Mouse (Mus musculus) kidney, embryonic 16.5 days (tissue): Measurements from ENCODE around the gene Vmn2r51. TPM values are rescaled to one million over a fixed set of nuclear protein-coding genes. Genes with fewer than 3 reads are reported as not detected.
"Not testable (repeated sequence)": the region's sequence is repeated elsewhere in the genome, so short reads cannot be mapped to it uniquely, and the experiment has no call there.

Experiments
- ATAC-seq: fragments of 200-750 bp; cut with Nextera tagmentation; 2 replicates; pipeline ENCODE4 v1.8.0; 2017; ENCODE audit warnings: moderate TSS enrichment; ENCODE audit not compliant: low FRiP score, low TSS enrichment
- H3K27ac ChIP-seq: fragments of 300-500 bp; sonication (generic); 2 replicates; pipeline ENCODE4 v1.5.1; 2014; ENCODE audit warnings: low read length
- H3K27me3 ChIP-seq: fragments of 300-500 bp; sonication (generic); 2 replicates; pipeline ENCODE4 v1.6.1; 2014; ENCODE audit warnings: low read length, control low read depth, mixed read lengths; ENCODE audit not compliant: insufficient read depth
- H3K36me3 ChIP-seq: fragments of 300-500 bp; sonication (generic); 2 replicates; pipeline ENCODE4 v1.6.1; 2014; ENCODE audit warnings: low read length, control low read depth, mixed read lengths; ENCODE audit not compliant: insufficient read depth
- H3K4me1 ChIP-seq: fragments of 300-500 bp; sonication (generic); 2 replicates; pipeline ENCODE4 v1.6.1; 2014; ENCODE audit warnings: low read length, control low read depth, mixed read lengths; ENCODE audit not compliant: insufficient read depth
- H3K4me2 ChIP-seq: fragments of 300-500 bp; sonication (generic); replicated peaks from 2 replicates; pipeline ENCODE4 v1.6.1; 2014; ENCODE audit warnings: low read depth, low read length
- H3K4me3 ChIP-seq: fragments of 300-500 bp; sonication (generic); 2 replicates; pipeline ENCODE4 v1.5.1; 2014; ENCODE audit warnings: mild to moderate bottlenecking, low read length
- H3K9ac ChIP-seq: fragments of 300-500 bp; sonication (generic); replicated peaks from 2 replicates; pipeline ENCODE4 v1.6.1; 2014; ENCODE audit warnings: low read length
- H3K9me3 ChIP-seq: fragments of 300-500 bp; sonication (generic); 2 replicates; pipeline ENCODE4 v1.6.1; 2016; ENCODE audit warnings: low read length, control low read depth
- WGBS: fragments of 180-500 bp; shearing (Covaris S2); extraction: QIAGEN DNeasy Blood & Tissue Kit; methylation state at CpG from one replicate; pipeline ENCODE4 v1.1.7; 2014; 5-methylcytosine and 5-hydroxymethylcytosine counted together
- polyA plus RNA-seq: library from polyadenylated mRNA; unstranded; fragments of >200 nt; fragmentation: Nextera tagmentation; extraction: Ambion mirVana; gene quantifications from 2 replicates; pipeline ENCODE4 v1.2.1, GENCODE M21; 2015

Vmn2r51 gene
- polyA plus RNA-seq, result not detected in 2 replicates

DNA sequence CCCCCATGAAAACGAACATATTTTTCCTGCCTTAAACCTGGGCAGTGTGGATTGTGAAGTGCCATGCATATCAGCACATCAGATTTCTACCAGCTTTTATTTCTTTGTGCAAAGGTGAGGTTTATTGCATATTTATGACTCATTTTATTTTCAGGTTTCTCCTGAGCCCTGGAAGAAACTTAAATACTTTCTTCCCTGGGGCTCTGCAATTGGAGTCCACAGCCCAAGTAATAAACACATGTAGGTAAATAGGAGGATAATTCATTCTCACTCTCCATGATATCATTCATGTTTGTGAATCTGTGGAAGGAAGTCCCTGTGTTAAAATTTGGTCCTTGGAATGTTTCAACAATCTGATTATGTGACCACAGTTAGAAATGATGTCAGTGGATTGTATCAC lies at the start of gene Vmn2r51:
Gene Vmn2r51, minus strand, starts transcription at position 101 of the 400 bp plus-strand sequence.
- not testable (repeated sequence) for H3K9me3 ChIP-seq, H3K36me3 ChIP-seq, H3K4me1 ChIP-seq, H3K27me3 ChIP-seq, ATAC-seq, H3K27ac ChIP-seq, H3K4me2 ChIP-seq, H3K9ac ChIP-seq, H3K4me3 ChIP-seq
- 65% methylated on average over 1 of the region's 1 CpGs for WGBS

DNA sequence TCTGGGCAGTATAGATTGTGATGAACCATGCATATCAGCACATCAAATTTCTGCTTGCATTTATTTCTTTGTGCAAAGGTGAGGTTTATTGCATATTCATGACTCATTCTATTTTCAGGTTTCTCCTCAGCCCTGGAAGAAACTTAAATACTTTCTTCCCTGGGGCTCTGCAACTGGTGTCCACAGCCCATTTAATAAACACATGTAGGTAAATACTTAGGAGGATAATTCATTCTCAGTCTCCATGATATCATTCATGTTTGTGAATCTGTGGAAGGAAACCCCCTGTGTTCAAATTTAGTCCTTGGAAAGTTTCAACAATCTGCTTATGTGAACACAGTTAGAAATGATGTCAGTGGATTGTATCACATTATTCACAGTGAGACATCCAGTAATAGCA lies 52.3 kb downstream of the Vmn2r51 start, which contains the start of gene Vmn2r50:
Gene Vmn2r50, minus strand, starts transcription at position 101 of the 400 bp plus-strand sequence.
- H3K9me3 ChIP-seq, H3K4me2 ChIP-seq, H3K9ac ChIP-seq, H3K4me1 ChIP-seq, ATAC-seq, H3K36me3 ChIP-seq, H3K27ac ChIP-seq, H3K27me3 ChIP-seq, H3K4me3 ChIP-seq: not testable (repeated sequence)

Other genes starting within 250 kb of the Vmn2r51 start
- gene Vmn2r48, start 152.2 kb downstream of the Vmn2r51 start, polyA plus RNA-seq, result not detected in 2 replicates
- gene Vmn2r49, start 113.5 kb downstream of the Vmn2r51 start, polyA plus RNA-seq, result not detected in 2 replicates
- gene Vmn2r50, start 52.4 kb downstream of the Vmn2r51 start, polyA plus RNA-seq, result not detected in 2 replicates
- not detected in 2 replicates for gene Vmn2r52, start 70.8 kb upstream of the Vmn2r51 start, polyA plus RNA-seq
- not detected in 2 replicates for gene Vmn1r66, start 172.3 kb upstream of the Vmn2r51 start, polyA plus RNA-seq